Mouse (Mus musculus) liver, embryonic 14.5 days (tissue): Measurements from ENCODE around the gene Tmem265. TPM values are rescaled to one million over a fixed set of nuclear protein-coding genes. Genes with fewer than 3 reads are reported as not detected.

Experiments used
- ATAC-seq: fragments of 200-750 bp; cut with Nextera tagmentation; 2 replicates; pipeline ENCODE4 v1.8.0; 2017; ENCODE audit warnings: moderate number of reproducible peaks, mild to moderate bottlenecking, moderate library complexity; ENCODE audit not compliant: insufficient read depth
- DNase-seq, 3 experiments: peaks; one replicate each; pipeline ENCODE4 v3.0.0-alpha.2; 2012 to 2013; ENCODE audit warnings: low read depth in 3 of 3, low spot score in 3 of 3
- H3K27ac ChIP-seq: fragments of 300-500 bp; sonication (generic); 2 replicates; pipeline ENCODE4 v1.5.1; 2014; ENCODE audit warnings: moderate library complexity, mild to moderate bottlenecking, control low read depth, inconsistent platforms
- H3K27me3 ChIP-seq: fragments of 300-500 bp; sonication (generic); 2 replicates; pipeline ENCODE4 v1.6.1; 2014; ENCODE audit warnings: mild to moderate bottlenecking, low read length, moderate library complexity; ENCODE audit not compliant: control insufficient read depth, insufficient read depth
- H3K36me3 ChIP-seq: fragments of 300-500 bp; sonication (generic); replicated peaks from 2 replicates; pipeline ENCODE4 v1.6.1; 2014; ENCODE audit warnings: low read depth; ENCODE audit not compliant: control insufficient read depth, insufficient read depth
- H3K4me1 ChIP-seq, 2 experiments: fragments of 200-500 bp in 1 of 2; fragments of 300-500 bp in 1 of 2; sonication (generic) in 1 of 2; replicated peaks; 2 replicates each; pipeline ENCODE4 v1.6.1; 2012 to 2014; ENCODE audit warnings: antibody characterized with exemption in 1 of 2, inconsistent platforms in 1 of 2, low read length in 1 of 2; ENCODE audit not compliant: control insufficient read depth in 2 of 2, insufficient read depth in 2 of 2
- H3K4me2 ChIP-seq: fragments of 300-500 bp; sonication (generic); 2 replicates; pipeline ENCODE4 v1.6.1; 2014; ENCODE audit warnings: low read depth, mild to moderate bottlenecking, control low read depth, moderate library complexity
- H3K4me3 ChIP-seq, 2 experiments: fragments of 200-500 bp in 1 of 2; fragments of 300-500 bp in 1 of 2; sonication (generic) in 1 of 2; 2 replicates each; pipeline ENCODE4 v1.5.1; 2012 to 2014; ENCODE audit warnings: low read depth in 2 of 2, low read length in 2 of 2, mild to moderate bottlenecking in 2 of 2, control low read depth in 1 of 2, inconsistent platforms in 1 of 2, moderate library complexity in 1 of 2; ENCODE audit not compliant: insufficient read depth in 1 of 2
- H3K9ac ChIP-seq: fragments of 300-500 bp; sonication (generic); replicated peaks from 2 replicates; pipeline ENCODE4 v1.6.1; 2014; ENCODE audit warnings: mild to moderate bottlenecking, control low read depth, moderate library complexity
- H3K9me3 ChIP-seq: fragments of 300-500 bp; sonication (generic); 2 replicates; pipeline ENCODE4 v1.6.1; 2016; ENCODE audit warnings: low read length, mixed read lengths; ENCODE audit not compliant: control insufficient read depth
- CTCF ChIP-seq: IDR thresholded peaks from 2 replicates; pipeline ENCODE4 v1.5.1; 2016; ENCODE audit warnings: antibody characterized with exemption, low read depth, control low read depth
- EP300 ChIP-seq: IDR thresholded peaks from 2 replicates; pipeline ENCODE4 v1.6.1; 2016; ENCODE audit warnings: antibody characterized with exemption, low read depth
- WGBS: fragments of 180-500 bp; shearing (Covaris S2); extraction: QIAGEN DNeasy Blood & Tissue Kit; methylation state at CpG from one replicate; pipeline ENCODE4 v1.1.7; 2014; ENCODE audit not compliant: insufficient replicate concordance; 5-methylcytosine and 5-hydroxymethylcytosine counted together
- polyA plus RNA-seq, 2 experiments: library from polyadenylated mRNA; depleted of rRNA in 1 of 2; stranded (reverse) in 1 of 2; unstranded in 1 of 2; fragments of >200 nt; fragmentation: Nextera tagmentation in 1 of 2; extraction: Ambion mirVana in 1 of 2; gene quantifications; 2 replicates each; pipeline versions ENCODE4 v1.2.1 to v1.2.3; 2012 to 2014

Gene Tmem265
- polyA plus RNA-seq, 2 experiments: 1.0 to 1.7 TPM

- Histone ChIP-seq H3K27me3 (no peaks in the 10 kb centered on the region), H3K4me1 (peaks cover 8 to 13% of the 10 kb centered on the region in 2 experiments), H3K9me3 (no peaks in the 10 kb centered on the region), H3K4me2 (no peak overlapping the region), H3K9ac (no peak overlapping the region), H3K27ac (no peak overlapping the region), H3K4me3 (no peak overlapping the region), H3K36me3 (peaks cover 59% of the 10 kb centered on the region)
- no peak for TF ChIP-seq EP300
- no peak for TF ChIP-seq CTCF
- 83% methylated on average over 7 of the region's 7 CpGs for WGBS
- DNase-seq (no peak), ATAC-seq (no peak)
Measured at GRCm38 (mm10) chr7:127515846-127516245, 45.3 kb upstream of the Tmem265 start.

GRCm38 (mm10) chr7:127516344-127516743, 44.8 kb upstream of the Tmem265 start:
- ATAC-seq: no peak
- Histone ChIP-seq H3K9ac (no peak overlapping the region), H3K36me3 (peaks cover 64% of the 10 kb centered on the region), H3K4me1 (peaks cover 8 to 9% of the 10 kb centered on the region in 2 experiments), H3K27me3 (no peaks in the 10 kb centered on the region), H3K27ac (no peak overlapping the region), H3K9me3 (no peaks in the 10 kb centered on the region), H3K4me2 (no peak overlapping the region), H3K4me3 (no peak overlapping the region)
- 86% methylated on average over 6 of the region's 7 CpGs for WGBS
- no peak for TF ChIP-seq EP300
- TF ChIP-seq CTCF: no peak
- DNase-seq: no peak

- Histone ChIP-seq H3K4me2 (no peak within 1 kb of the TSS), H3K4me3 (no peak within 1 kb of the TSS), H3K27me3 (no peaks in the 10 kb centered on the region), H3K4me1 (no peaks in the 10 kb centered on the region), H3K9me3 (no peaks in the 10 kb centered on the region), H3K27ac (no peak within 1 kb of the TSS), H3K36me3 (peaks cover 87% of the 10 kb centered on the region), H3K9ac (no peak within 1 kb of the TSS)
- ATAC-seq: no peak
- 89% methylated on average over 3 of the region's 3 CpGs for WGBS
- DNase-seq: no peak
- TF ChIP-seq EP300 (no peak), CTCF (no peak)
Measured at GRCm38 (mm10) chr7:127519284-127519683, 41.9 kb upstream of the Tmem265 start, which contains the start of gene Gm42715. Gene Gm42715 (plus strand): TSS chr7:127519584.

- no peak for TF ChIP-seq CTCF
- no peak for TF ChIP-seq EP300
- Histone ChIP-seq H3K4me2 (no peak overlapping the region), H3K27ac (no peak overlapping the region), H3K9ac (no peak overlapping the region), H3K4me3 (no peak overlapping the region), H3K9me3 (no peaks in the 10 kb centered on the region), H3K36me3 (peaks cover 92% of the 10 kb centered on the region), H3K27me3 (no peaks in the 10 kb centered on the region), H3K4me1 (no peaks in the 10 kb centered on the region)
- no peak for DNase-seq
- WGBS: 92% methylated on average over 3 of the region's 3 CpGs
- ATAC-seq: no peak
Measured at GRCm38 (mm10) chr7:127541671-127542070, 19.5 kb upstream of the Tmem265 start.

GRCm38 (mm10) chr7:127549116-127549835, 11.9 kb upstream of the Tmem265 start:
- Histone ChIP-seq H3K4me1 (no peaks in the 10 kb centered on the region), H3K9ac (no peak overlapping the region), H3K36me3 (peaks cover 75% of the 10 kb centered on the region), H3K9me3 (no peaks in the 10 kb centered on the region), H3K27me3 (no peaks in the 10 kb centered on the region), H3K27ac (no peak overlapping the region), H3K4me3 (no peak overlapping the region), H3K4me2 (no peak overlapping the region)
- DNase-seq (no peak), ATAC-seq (no peak)
- 88% methylated on average over 15 of the region's 15 CpGs for WGBS
- TF ChIP-seq EP300: no peak
- no peak for TF ChIP-seq CTCF
